Mouse (Mus musculus): ENCODE data around the gene Tigd2. TPM values are rescaled to one million over a fixed set of nuclear protein-coding genes. Genes with fewer than 3 reads are reported as not detected.

Gene Tigd2
- 2.6 and 3.2 TPM in 2 replicates for polyA plus RNA-seq (2012; rRNA removed; ENCODE audit: low replicate concordance)

DNA sequence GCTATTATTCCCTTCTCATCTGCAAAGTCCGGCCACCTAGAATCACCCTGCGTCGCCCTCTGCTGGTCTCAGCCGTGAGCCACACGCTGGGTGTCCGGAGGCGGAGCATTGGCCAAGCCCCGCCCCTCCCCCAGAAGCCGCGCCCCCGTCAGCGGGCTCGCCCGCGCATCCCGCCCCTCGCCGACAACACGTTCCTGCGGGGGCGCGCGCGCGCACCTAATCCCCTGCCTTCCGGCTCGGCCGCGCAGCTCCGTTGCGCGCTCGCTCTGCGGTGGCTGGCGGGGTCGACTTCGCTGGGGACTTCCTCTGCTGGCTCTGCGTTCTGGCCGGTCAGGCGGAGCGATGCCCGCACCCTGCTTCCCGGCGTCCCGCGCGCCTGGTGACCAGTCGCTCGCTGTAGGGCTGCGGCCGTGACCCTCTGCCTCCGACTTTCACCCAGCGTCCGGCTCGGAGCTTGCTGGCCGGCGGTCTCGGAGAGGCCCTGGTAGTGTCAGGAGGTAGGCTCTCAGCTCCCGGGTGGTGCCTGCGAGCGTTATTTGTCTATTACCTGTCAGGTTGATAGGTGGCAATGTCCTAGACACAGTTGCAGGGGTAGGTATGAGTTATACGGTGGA, at the start of gene Tigd2:
TSS of gene Tigd2 (plus strand) at position 186 of the 614 bp plus-strand sequence.

Other genes starting within 250 kb of the Tigd2 start
- gene Fam13a, start 184.3 kb upstream of the Tigd2 start, polyA plus RNA-seq (2012; rRNA removed; ENCODE audit: low replicate concordance): 17.3 and 26.1 TPM in 2 replicates
- 1.3 and 1.4 TPM in 2 replicates for gene Gprin3, start 217.4 kb downstream of the Tigd2 start, polyA plus RNA-seq (2012; rRNA removed; ENCODE audit: low replicate concordance)

Measured in subcutaneous adipose tissue, adult 2 months (tissue).